Mouse (Mus musculus): ENCODE data around the gene Cracr2a. TPM values are rescaled to one million over a fixed set of nuclear protein-coding genes. Genes with fewer than 3 reads are reported as not detected.

Cracr2a gene
- polyA plus RNA-seq, 1 experiment from 2014 or later: 1.5 TPM

- Histone ChIP-seq H3K27ac (ENCODE audit: low read depth, low read length) (no peak overlapping the region), H3K4me2 (replicated peaks; ENCODE audit: low read depth, low read length) (no peak overlapping the region), H3K9me3 (ENCODE audit: control insufficient read depth, low read length) (no peaks in the 10 kb centered on the region), H3K36me3 (ENCODE audit: control insufficient read depth, insufficient read depth, low read length) (no peaks in the 10 kb centered on the region), H3K9ac (ENCODE audit: low read depth, low read length) (no peak overlapping the region), H3K4me3 (ENCODE audit: low read length) (no peak overlapping the region), H3K27me3 (ENCODE audit: control insufficient read depth, insufficient read depth, low read length) (no peaks in the 10 kb centered on the region), H3K4me1 (ENCODE audit: control insufficient read depth, insufficient read depth, low read length) (no peaks in the 10 kb centered on the region)
- ATAC-seq (ENCODE audit: low FRiP score, low TSS enrichment): no peak
- WGBS: 65% methylated on average over 8 of the region's 8 CpGs
Measured at GRCm38 (mm10) chr6:127683561-127683960, 122.4 kb downstream of the Cracr2a start.

- no peak overlapping the region for H3K4me3 ChIP-seq (ENCODE audit: low read length)
- H3K9me3 ChIP-seq (ENCODE audit: control insufficient read depth, low read length): no peaks in the 10 kb centered on the region
- WGBS: 82% methylated on average over 4 of the region's 4 CpGs
Measured at GRCm38 (mm10) chr6:127684981-127685380, 123.8 kb downstream of the Cracr2a start.

GRCm38 (mm10) chr6:127687181-127687860, 126.2 kb downstream of the Cracr2a start:
- no peaks in the 10 kb centered on the region for H3K9me3 ChIP-seq (ENCODE audit: control insufficient read depth, low read length)
- H3K4me2 ChIP-seq (replicated peaks; ENCODE audit: low read depth, low read length): no peak overlapping the region
- H3K9ac ChIP-seq (ENCODE audit: low read depth, low read length): no peak overlapping the region
- no peak overlapping the region for H3K27ac ChIP-seq (ENCODE audit: low read depth, low read length)
- H3K36me3 ChIP-seq (ENCODE audit: control insufficient read depth, insufficient read depth, low read length): no peaks in the 10 kb centered on the region
- no peaks in the 10 kb centered on the region for H3K27me3 ChIP-seq (ENCODE audit: control insufficient read depth, insufficient read depth, low read length)
- ATAC-seq (ENCODE audit: low FRiP score, low TSS enrichment): no peak
- H3K4me3 ChIP-seq (ENCODE audit: low read length): no peak overlapping the region
- WGBS: 86% methylated on average over 6 of the region's 6 CpGs
- no peaks in the 10 kb centered on the region for H3K4me1 ChIP-seq (ENCODE audit: control insufficient read depth, insufficient read depth, low read length)

More at GRCm38 (mm10) chr6:127684981-127685380, 123.8 kb downstream of the Cracr2a start:
- Histone ChIP-seq H3K4me1 (ENCODE audit: control insufficient read depth, insufficient read depth, low read length) (no peaks in the 10 kb centered on the region), H3K27ac (ENCODE audit: low read depth, low read length) (no peak overlapping the region), H3K9ac (ENCODE audit: low read depth, low read length) (no peak overlapping the region), H3K4me2 (replicated peaks; ENCODE audit: low read depth, low read length) (no peak overlapping the region), H3K36me3 (ENCODE audit: control insufficient read depth, insufficient read depth, low read length) (no peaks in the 10 kb centered on the region), H3K27me3 (ENCODE audit: control insufficient read depth, insufficient read depth, low read length) (no peaks in the 10 kb centered on the region)
- ATAC-seq (ENCODE audit: low FRiP score, low TSS enrichment): no peak

DNA sequence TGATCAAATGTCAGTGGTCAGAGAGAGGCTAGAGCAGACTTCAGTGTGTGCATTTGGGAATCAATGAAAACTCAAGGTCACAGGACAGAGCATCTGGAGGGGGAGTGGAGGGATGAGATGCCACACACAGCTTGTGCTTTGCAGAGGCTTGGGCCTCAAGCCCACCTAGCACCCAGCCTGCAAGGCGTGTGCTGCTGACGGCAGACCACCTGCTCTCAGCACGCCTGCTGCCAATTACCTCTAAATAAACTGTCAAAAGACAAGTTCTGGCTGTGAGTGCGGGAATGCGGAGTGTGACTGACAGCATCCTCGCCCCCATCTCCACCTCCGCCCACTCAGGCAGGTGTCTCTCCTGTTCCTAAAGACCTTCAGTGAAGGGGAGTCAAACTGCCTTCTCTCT, 131.2 kb downstream of the Cracr2a start:
- H3K27ac ChIP-seq (ENCODE audit: low read depth, low read length): no peak overlapping the region
- 56% methylated on average over 7 of the region's 7 CpGs for WGBS
- H3K9me3 ChIP-seq (ENCODE audit: control insufficient read depth, low read length): no peaks in the 10 kb centered on the region
- no peak overlapping the region for H3K4me2 ChIP-seq (replicated peaks; ENCODE audit: low read depth, low read length)
- no peak for ATAC-seq (ENCODE audit: low FRiP score, low TSS enrichment)
- H3K9ac ChIP-seq (ENCODE audit: low read depth, low read length): no peak overlapping the region
- H3K4me1 ChIP-seq (ENCODE audit: control insufficient read depth, insufficient read depth, low read length): no peaks in the 10 kb centered on the region
- H3K36me3 ChIP-seq (ENCODE audit: control insufficient read depth, insufficient read depth, low read length): no peaks in the 10 kb centered on the region
- no peaks in the 10 kb centered on the region for H3K27me3 ChIP-seq (ENCODE audit: control insufficient read depth, insufficient read depth, low read length)
- H3K4me3 ChIP-seq (ENCODE audit: low read length): no peak overlapping the region

DNA sequence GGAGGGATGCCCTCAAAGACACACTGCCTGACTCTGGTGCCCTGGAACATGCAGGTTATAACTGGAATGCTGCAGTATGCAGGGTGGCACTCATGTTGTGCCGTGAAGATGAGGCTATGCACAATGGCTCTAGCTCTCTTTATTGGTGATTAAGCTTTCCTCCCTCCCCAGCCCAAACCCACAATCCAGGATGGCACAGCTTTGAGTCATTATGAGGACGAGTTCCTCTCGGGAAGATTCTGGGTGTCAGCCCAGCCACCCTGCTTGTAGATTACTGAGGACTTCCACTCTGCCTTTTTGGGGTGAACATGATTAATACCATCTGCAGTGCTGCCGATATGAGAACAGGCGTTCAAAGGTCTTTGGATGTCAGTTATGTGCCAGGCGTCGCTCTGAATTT, 132.5 kb downstream of the Cracr2a start:
- no peak overlapping the region for H3K9ac ChIP-seq (ENCODE audit: low read depth, low read length)
- 87% methylated on average over 7 of the region's 7 CpGs for WGBS
- H3K27me3 ChIP-seq (ENCODE audit: control insufficient read depth, insufficient read depth, low read length): no peaks in the 10 kb centered on the region
- no peaks in the 10 kb centered on the region for H3K4me1 ChIP-seq (ENCODE audit: control insufficient read depth, insufficient read depth, low read length)
- no peak for ATAC-seq (ENCODE audit: low FRiP score, low TSS enrichment)
- no peaks in the 10 kb centered on the region for H3K36me3 ChIP-seq (ENCODE audit: control insufficient read depth, insufficient read depth, low read length)
- H3K4me2 ChIP-seq (replicated peaks; ENCODE audit: low read depth, low read length): no peak overlapping the region
- no peaks in the 10 kb centered on the region for H3K9me3 ChIP-seq (ENCODE audit: control insufficient read depth, low read length)
- no peak overlapping the region for H3K4me3 ChIP-seq (ENCODE audit: low read length)
- H3K27ac ChIP-seq (ENCODE audit: low read depth, low read length): no peak overlapping the region

GRCm38 (mm10) chr6:127701036-127701783, 140.1 kb downstream of the Cracr2a start:
- Histone ChIP-seq H3K27ac (ENCODE audit: low read depth, low read length) (no peak overlapping the region), H3K27me3 (ENCODE audit: control insufficient read depth, insufficient read depth, low read length) (no peaks in the 10 kb centered on the region), H3K36me3 (ENCODE audit: control insufficient read depth, insufficient read depth, low read length) (no peaks in the 10 kb centered on the region), H3K4me3 (ENCODE audit: low read length) (no peak overlapping the region), H3K4me2 (replicated peaks; ENCODE audit: low read depth, low read length) (no peak overlapping the region), H3K9me3 (ENCODE audit: control insufficient read depth, low read length) (no peaks in the 10 kb centered on the region), H3K4me1 (ENCODE audit: control insufficient read depth, insufficient read depth, low read length) (no peaks in the 10 kb centered on the region), H3K9ac (ENCODE audit: low read depth, low read length) (no peak overlapping the region)
- ATAC-seq (ENCODE audit: low FRiP score, low TSS enrichment): no peak
- WGBS: 35% methylated on average over 9 of the region's 11 CpGs

DNA sequence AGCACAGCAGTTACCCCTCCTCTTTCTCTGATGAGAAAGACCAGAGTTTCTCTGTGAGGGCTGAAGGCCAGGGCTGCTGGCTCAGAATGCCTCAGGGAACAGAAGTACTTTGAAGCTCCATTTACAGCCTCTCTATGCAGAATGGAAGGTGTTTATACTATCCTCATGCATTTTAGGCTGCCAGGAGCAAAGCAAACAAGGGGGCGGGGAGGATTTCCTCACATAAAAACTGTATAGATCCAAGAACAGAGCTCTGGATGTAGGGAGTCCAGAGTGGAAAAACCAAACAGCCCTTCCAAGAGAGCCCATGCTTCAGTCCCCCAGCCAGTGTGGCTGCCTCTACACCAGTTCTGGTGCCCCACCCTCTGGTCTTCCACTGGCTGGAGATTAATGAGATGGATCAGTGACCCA, 147.1 kb downstream of the Cracr2a start:
- Histone ChIP-seq H3K4me1 (ENCODE audit: control insufficient read depth, insufficient read depth, low read length) (peaks cover 8% of the 10 kb centered on the region), H3K36me3 (ENCODE audit: control insufficient read depth, insufficient read depth, low read length) (no peaks in the 10 kb centered on the region), H3K4me3 (ENCODE audit: low read length) (no peak overlapping the region), H3K9ac (ENCODE audit: low read depth, low read length) (no peak overlapping the region), H3K9me3 (ENCODE audit: control insufficient read depth, low read length) (no peaks in the 10 kb centered on the region), H3K27ac (ENCODE audit: low read depth, low read length) (no peak overlapping the region), H3K27me3 (ENCODE audit: control insufficient read depth, insufficient read depth, low read length) (no peaks in the 10 kb centered on the region), H3K4me2 (replicated peaks; ENCODE audit: low read depth, low read length) (no peak overlapping the region)
- 14% methylated on average over 1 of the region's 1 CpGs for WGBS
- peak; percentile 82 for ATAC-seq (ENCODE audit: low FRiP score, low TSS enrichment)

GRCm38 (mm10) chr6:127714906-127715305, 153.8 kb downstream of the Cracr2a start:
- 14% methylated on average over 5 of the region's 5 CpGs for WGBS
- no peak overlapping the region for H3K4me2 ChIP-seq (replicated peaks; ENCODE audit: low read depth, low read length)
- H3K27me3 ChIP-seq (ENCODE audit: control insufficient read depth, insufficient read depth, low read length): no peaks in the 10 kb centered on the region
- H3K27ac ChIP-seq (ENCODE audit: low read depth, low read length): no peak overlapping the region
- no peak for ATAC-seq (ENCODE audit: low FRiP score, low TSS enrichment)
- H3K9ac ChIP-seq (ENCODE audit: low read depth, low read length): no peak overlapping the region
- H3K4me1 ChIP-seq (ENCODE audit: control insufficient read depth, insufficient read depth, low read length): 0 out of 2 replicates have a peak, but pooled peaks cover 7% of the 10 kb centered on the region
- H3K9me3 ChIP-seq (ENCODE audit: control insufficient read depth, low read length): no peaks in the 10 kb centered on the region
- H3K36me3 ChIP-seq (ENCODE audit: control insufficient read depth, insufficient read depth, low read length): no peaks in the 10 kb centered on the region
- H3K4me3 ChIP-seq (ENCODE audit: low read length): no peak overlapping the region

DNA sequence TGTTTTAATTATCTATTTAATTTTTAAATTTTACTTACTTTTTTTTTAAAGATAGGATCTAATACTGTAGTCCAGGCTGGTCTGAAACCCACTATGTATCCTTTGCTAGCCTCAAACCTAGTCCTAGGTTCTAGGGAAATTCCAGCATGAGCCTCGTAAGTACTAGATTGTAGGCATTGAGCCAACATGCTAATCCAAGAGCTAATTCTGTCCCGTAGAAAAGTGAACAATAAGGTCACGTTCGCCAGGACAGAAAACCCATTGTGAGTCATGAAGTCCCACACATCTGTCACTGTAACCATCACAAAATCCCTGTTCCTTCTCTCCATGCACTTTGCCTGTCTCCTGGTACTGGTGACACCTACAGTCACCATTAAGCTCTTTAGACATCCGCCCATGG, 154.3 kb downstream of the Cracr2a start:
- WGBS: 75% methylated on average over 5 of the region's 5 CpGs
- H3K27ac ChIP-seq (ENCODE audit: low read depth, low read length): no peak overlapping the region
- no peaks in the 10 kb centered on the region for H3K36me3 ChIP-seq (ENCODE audit: control insufficient read depth, insufficient read depth, low read length)
- 0 out of 2 replicates have a peak, but pooled peaks cover 7% of the 10 kb centered on the region for H3K4me1 ChIP-seq (ENCODE audit: control insufficient read depth, insufficient read depth, low read length)
- H3K4me2 ChIP-seq (replicated peaks; ENCODE audit: low read depth, low read length): no peak overlapping the region
- no peaks in the 10 kb centered on the region for H3K27me3 ChIP-seq (ENCODE audit: control insufficient read depth, insufficient read depth, low read length)
- H3K9me3 ChIP-seq (ENCODE audit: control insufficient read depth, low read length): no peaks in the 10 kb centered on the region
- no peak overlapping the region for H3K4me3 ChIP-seq (ENCODE audit: low read length)
- H3K9ac ChIP-seq (ENCODE audit: low read depth, low read length): no peak overlapping the region
- ATAC-seq (ENCODE audit: low FRiP score, low TSS enrichment): no peak

All from kidney, embryonic 14.5 days (tissue).